Mouse (Mus musculus): ENCODE results near the gene Clic1. TPM values are rescaled to one million over a fixed set of nuclear protein-coding genes. Genes with fewer than 3 reads are reported as not detected.

The Clic1 gene
- polyA plus RNA-seq, 1 experiment = 141 TPM

DNA sequence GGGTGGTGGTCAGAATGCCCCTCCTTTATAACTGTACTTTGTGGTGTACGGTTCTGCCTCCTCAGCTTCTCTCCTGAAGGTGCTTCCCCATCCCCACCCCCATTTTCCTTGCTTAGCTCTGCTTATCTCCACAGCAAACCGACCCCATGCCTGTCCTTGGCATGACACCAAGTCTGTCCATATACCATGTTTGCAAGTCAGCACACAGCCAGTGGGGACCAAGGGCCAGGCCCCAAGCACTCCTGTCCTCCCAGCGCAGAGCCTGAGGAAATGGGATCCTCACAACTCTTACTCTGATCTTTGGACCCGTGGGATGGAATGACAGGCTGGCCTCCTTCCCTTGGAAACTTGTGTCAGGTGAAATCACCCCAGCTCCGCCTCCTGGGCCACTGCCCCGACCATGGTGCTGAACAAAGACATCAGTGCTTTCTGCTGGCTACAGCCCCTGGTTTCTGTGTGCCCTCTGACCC, 53.5 kb downstream of the Clic1 start:
- 44% methylated on average over 6 of the region's 6 CpGs for WGBS
- no peak overlapping the region for H3K4me3 ChIP-seq (replicated peaks; ENCODE audit: control insufficient read depth, low read depth, low read length)
- peak overlapping the region; percentile 28; the same call in 1 of the 2 replicates for H3K27ac ChIP-seq (ENCODE audit: control insufficient read depth, insufficient read depth, low read depth, low read length, poor library complexity)
- no peaks in the 10 kb centered on the region; the same call in 1 of the 2 replicates for H3K4me1 ChIP-seq (ENCODE audit: control insufficient read depth, insufficient read depth, low read length)
- no peak for TF ChIP-seq CTCF (IDR thresholded peaks at IDR 0.05; ENCODE audit: control insufficient read depth, insufficient read depth, low read length)
- TF ChIP-seq POLR2A (IDR thresholded peaks at IDR 0.05; ENCODE audit: borderline replicate concordance, control insufficient read depth, low read depth, low read length) = no peak

- H3K4me3 ChIP-seq (replicated peaks; ENCODE audit: control insufficient read depth, low read depth, low read length) = no peak overlapping the region
- H3K27ac ChIP-seq (ENCODE audit: control insufficient read depth, insufficient read depth, low read depth, low read length, poor library complexity) = peak overlapping the region; percentile 36
- no peaks in the 10 kb centered on the region; the same call in 1 of the 2 replicates for H3K4me1 ChIP-seq (ENCODE audit: control insufficient read depth, insufficient read depth, low read length)
- 83% methylated on average over 7 of the region's 7 CpGs for WGBS
- TF ChIP-seq POLR2A (IDR thresholded peaks at IDR 0.05; ENCODE audit: borderline replicate concordance, control insufficient read depth, low read depth, low read length) (no peak), CTCF (IDR thresholded peaks at IDR 0.05; ENCODE audit: control insufficient read depth, insufficient read depth, low read length) (no peak)
Observed at GRCm38 (mm10) chr17:35104079-35104478, 54.3 kb downstream of the Clic1 start.

- H3K27ac ChIP-seq (ENCODE audit: control insufficient read depth, insufficient read depth, low read depth, low read length, poor library complexity) = peak overlapping the region; percentile 36
- H3K4me3 ChIP-seq (replicated peaks; ENCODE audit: control insufficient read depth, low read depth, low read length) = no peak overlapping the region
- WGBS = 67% methylated on average over 6 of the region's 6 CpGs
- no peak for TF ChIP-seq POLR2A (IDR thresholded peaks at IDR 0.05; ENCODE audit: borderline replicate concordance, control insufficient read depth, low read depth, low read length)
- no peaks in the 10 kb centered on the region; the same call in 1 of the 2 replicates for H3K4me1 ChIP-seq (ENCODE audit: control insufficient read depth, insufficient read depth, low read length)
Observed at GRCm38 (mm10) chr17:35104754-35105153, 55.0 kb downstream of the Clic1 start.

DNA sequence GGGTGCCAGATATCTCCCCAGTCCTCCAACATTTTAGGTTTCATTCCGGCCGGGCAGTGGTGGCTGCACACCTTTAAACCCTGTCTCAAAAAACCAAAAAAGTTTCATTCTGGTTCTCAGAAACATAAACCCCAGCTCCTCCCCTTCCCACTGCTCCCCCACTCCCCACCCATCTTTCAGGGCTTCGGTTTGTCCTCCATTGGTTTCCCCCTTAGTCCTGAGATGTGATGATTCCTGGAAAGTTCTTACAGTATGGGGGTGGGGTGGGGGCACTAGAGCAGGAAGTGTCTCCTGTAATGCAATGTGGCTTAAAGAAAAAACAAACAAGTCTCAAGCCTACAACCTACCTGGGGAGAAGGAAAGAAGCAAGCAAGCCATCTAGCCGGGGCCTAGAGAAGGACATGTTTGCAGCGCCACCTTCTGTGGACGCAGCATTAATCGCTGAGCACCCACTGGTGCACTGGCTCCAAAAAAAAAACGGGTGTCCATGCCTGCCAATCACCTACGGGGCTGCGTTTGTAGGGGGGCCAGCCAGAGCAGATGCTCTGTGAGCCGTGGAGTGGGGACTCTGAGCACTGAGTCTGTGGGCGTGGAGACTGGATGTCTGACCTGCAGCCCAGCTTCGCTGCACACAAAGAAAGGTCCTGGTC, 56.1 kb downstream of the Clic1 start:
- TF ChIP-seq POLR2A (IDR thresholded peaks at IDR 0.05; ENCODE audit: borderline replicate concordance, control insufficient read depth, low read depth, low read length) (peak; percentile 33; the same call in 1 of the 2 replicates), CTCF (IDR thresholded peaks at IDR 0.05; ENCODE audit: control insufficient read depth, insufficient read depth, low read length) (peak; percentile 68)
- no peak overlapping the region for H3K27ac ChIP-seq (ENCODE audit: control insufficient read depth, insufficient read depth, low read depth, low read length, poor library complexity)
- 24% methylated on average over 13 of the region's 13 CpGs for WGBS

DNA sequence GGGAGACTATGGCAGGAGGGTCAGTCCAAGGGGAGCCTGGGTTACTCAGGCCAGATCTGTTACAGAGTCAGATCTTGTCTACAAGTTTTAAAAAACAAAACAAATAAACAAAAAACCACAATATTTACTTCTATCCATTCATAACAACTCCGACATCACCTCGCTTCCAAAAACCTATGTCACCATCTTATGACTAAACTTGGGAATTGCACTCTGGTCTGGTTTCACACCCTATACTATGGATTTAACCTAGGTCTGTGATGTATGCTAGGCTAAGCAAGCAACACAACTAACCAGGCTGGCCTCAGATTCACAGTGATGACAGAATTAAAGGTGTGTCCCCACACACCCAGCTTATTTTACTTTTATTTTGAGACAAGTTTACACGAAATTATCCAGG, 56.8 kb downstream of the Clic1 start:
- Histone ChIP-seq H3K4me1 (ENCODE audit: control insufficient read depth, insufficient read depth, low read length) (no peaks in the 10 kb centered on the region; the same call in 1 of the 2 replicates), H3K27ac (ENCODE audit: control insufficient read depth, insufficient read depth, low read depth, low read length, poor library complexity) (no peak overlapping the region), H3K4me3 (replicated peaks; ENCODE audit: control insufficient read depth, low read depth, low read length) (no peak overlapping the region)
- WGBS = 77% methylated on average over 3 of the region's 3 CpGs
- no peak for TF ChIP-seq CTCF (IDR thresholded peaks at IDR 0.05; ENCODE audit: control insufficient read depth, insufficient read depth, low read length)
- no peak for TF ChIP-seq POLR2A (IDR thresholded peaks at IDR 0.05; ENCODE audit: borderline replicate concordance, control insufficient read depth, low read depth, low read length)

More for the DNA sequence above, 56.1 kb downstream of the Clic1 start:
- Histone ChIP-seq H3K4me1 (ENCODE audit: control insufficient read depth, insufficient read depth, low read length) (no peaks in the 10 kb centered on the region; the same call in 1 of the 2 replicates), H3K4me3 (replicated peaks; ENCODE audit: control insufficient read depth, low read depth, low read length) (no peak overlapping the region)

DNA sequence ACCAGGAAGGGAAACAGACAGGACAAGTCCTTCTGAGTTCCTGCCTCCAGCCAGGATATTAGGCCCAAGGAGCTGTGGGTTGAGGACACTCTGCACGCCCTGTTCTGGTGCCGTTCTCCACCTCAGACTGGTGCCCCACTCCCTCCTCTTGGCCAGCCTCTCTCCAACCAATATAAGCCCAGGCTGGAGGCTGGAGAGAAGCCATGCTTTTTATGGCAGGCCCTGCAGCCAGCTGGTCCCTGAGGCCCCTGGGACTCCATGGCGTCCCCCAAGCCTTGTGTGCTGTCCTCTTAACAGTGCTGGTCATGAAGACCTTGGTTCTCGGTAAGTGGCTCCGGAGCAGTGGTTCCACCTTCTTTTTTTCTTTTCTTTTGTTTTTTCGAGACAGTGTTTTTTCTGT, 58.3 kb downstream of the Clic1 start, which contains the start of gene Ly6g5c:
Ly6g5c (plus strand) TSS at position 183 of the 400 bp plus-strand sequence.
- WGBS = 82% methylated on average over 6 of the region's 6 CpGs
- Histone ChIP-seq H3K27ac (ENCODE audit: control insufficient read depth, insufficient read depth, low read depth, low read length, poor library complexity) (no peak within 1 kb of the TSS), H3K4me3 (replicated peaks; ENCODE audit: control insufficient read depth, low read depth, low read length) (no peak within 1 kb of the TSS), H3K4me1 (ENCODE audit: control insufficient read depth, insufficient read depth, low read length) (no peaks in the 10 kb centered on the region; the same call in 1 of the 2 replicates)
- TF ChIP-seq CTCF (IDR thresholded peaks at IDR 0.05; ENCODE audit: control insufficient read depth, insufficient read depth, low read length) (no peak), POLR2A (IDR thresholded peaks at IDR 0.05; ENCODE audit: borderline replicate concordance, control insufficient read depth, low read depth, low read length) (no peak)

Other genes with a start within 250 kb of the Clic1 start
- not detected in 2 replicates for gene Cyp21a1, start 245.4 kb upstream of the Clic1 start, polyA plus RNA-seq (2011; ENCODE audit: insufficient read depth, insufficient read length, low replicate concordance, missing spikeins)
- 44.0 and 63.6 TPM in 2 replicates for gene Stk19, start 213.0 kb upstream of the Clic1 start, polyA plus RNA-seq (2011; ENCODE audit: insufficient read depth, insufficient read length, low replicate concordance, missing spikeins)
- gene Dxo, start 212.9 kb upstream of the Clic1 start, polyA plus RNA-seq (2011; ENCODE audit: insufficient read depth, insufficient read length, low replicate concordance, missing spikeins) = 52.4 and 73.3 TPM in 2 replicates
- gene Skiv2l, start 199.8 kb upstream of the Clic1 start, polyA plus RNA-seq (2011; ENCODE audit: insufficient read depth, insufficient read length, low replicate concordance, missing spikeins) = 31.0 and 67.7 TPM in 2 replicates
- 13.1 and 42.2 TPM in 2 replicates for gene Nelfe, start 199.6 kb upstream of the Clic1 start, polyA plus RNA-seq (2011; ENCODE audit: insufficient read depth, insufficient read length, low replicate concordance, missing spikeins)
- 8.4 and 14.5 TPM in 2 replicates for gene Cfb, start 187.4 kb upstream of the Clic1 start, polyA plus RNA-seq (2011; ENCODE audit: insufficient read depth, insufficient read length, low replicate concordance, missing spikeins)
- 2.8 and 5.7 TPM in 2 replicates for gene Zbtb12, start 170.5 kb upstream of the Clic1 start, polyA plus RNA-seq (2011; ENCODE audit: insufficient read depth, insufficient read length, low replicate concordance, missing spikeins)
- gene Gm20547, start 167.9 kb upstream of the Clic1 start, polyA plus RNA-seq (2011; ENCODE audit: insufficient read depth, insufficient read length, low replicate concordance, missing spikeins) = 2.0 TPM in 1 of 2 replicates, not detected in the other
- 3.7 and 5.9 TPM in 2 replicates for gene C2, start 151.7 kb upstream of the Clic1 start, polyA plus RNA-seq (2011; ENCODE audit: insufficient read depth, insufficient read length, low replicate concordance, missing spikeins)
- 60.6 and 104 TPM in 2 replicates for gene Ehmt2, start 151.5 kb upstream of the Clic1 start, polyA plus RNA-seq (2011; ENCODE audit: insufficient read depth, insufficient read length, low replicate concordance, missing spikeins)
- 1.3 TPM in 1 of 2 replicates, not detected in the other for gene Slc44a4, start 135.5 kb upstream of the Clic1 start, polyA plus RNA-seq (2011; ENCODE audit: insufficient read depth, insufficient read length, low replicate concordance, missing spikeins)
- gene Neu1, start 118.7 kb upstream of the Clic1 start, polyA plus RNA-seq (2011; ENCODE audit: insufficient read depth, insufficient read length, low replicate concordance, missing spikeins) = 18.1 and 33.6 TPM in 2 replicates
- 1.3 and 5.5 TPM in 2 replicates for gene Hspa1b, start 90.7 kb upstream of the Clic1 start, polyA plus RNA-seq (2011; ENCODE audit: insufficient read depth, insufficient read length, low replicate concordance, missing spikeins)
- gene Gm20481, start 80.1 kb upstream of the Clic1 start, polyA plus RNA-seq (2011; ENCODE audit: insufficient read depth, insufficient read length, low replicate concordance, missing spikeins) = not detected in 2 replicates
- gene Hspa1a, start 77.8 kb upstream of the Clic1 start, polyA plus RNA-seq (2011; ENCODE audit: insufficient read depth, insufficient read length, low replicate concordance, missing spikeins) = 1.9 TPM in 1 of 2 replicates, not detected in the other
- gene Hspa1l, start 77.3 kb upstream of the Clic1 start, polyA plus RNA-seq (2011; ENCODE audit: insufficient read depth, insufficient read length, low replicate concordance, missing spikeins) = not detected in 2 replicates
- 70.0 and 84.5 TPM in 2 replicates for gene Lsm2, start 68.1 kb upstream of the Clic1 start, polyA plus RNA-seq (2011; ENCODE audit: insufficient read depth, insufficient read length, low replicate concordance, missing spikeins)
- gene Vars, start 49.0 kb upstream of the Clic1 start, polyA plus RNA-seq (2011; ENCODE audit: insufficient read depth, insufficient read length, low replicate concordance, missing spikeins) = 117 and 158 TPM in 2 replicates
- gene Vwa7, start 33.4 kb upstream of the Clic1 start, polyA plus RNA-seq (2011; ENCODE audit: insufficient read depth, insufficient read length, low replicate concordance, missing spikeins) = 0.77 and 1.2 TPM in 2 replicates
- 18.9 and 31.7 TPM in 2 replicates for gene Sapcd1, start 21.9 kb upstream of the Clic1 start, polyA plus RNA-seq (2011; ENCODE audit: insufficient read depth, insufficient read length, low replicate concordance, missing spikeins)
- 12.1 and 17.2 TPM in 2 replicates for gene Msh5, start 3.2 kb upstream of the Clic1 start, polyA plus RNA-seq (2011; ENCODE audit: insufficient read depth, insufficient read length, low replicate concordance, missing spikeins)
- 12.5 and 15.2 TPM in 2 replicates for gene Ddah2, start 9.1 kb downstream of the Clic1 start, polyA plus RNA-seq (2011; ENCODE audit: insufficient read depth, insufficient read length, low replicate concordance, missing spikeins)
- 1.6 and 1.7 TPM in 2 replicates for gene Ly6g6c, start 15.4 kb downstream of the Clic1 start, polyA plus RNA-seq (2011; ENCODE audit: insufficient read depth, insufficient read length, low replicate concordance, missing spikeins)
- gene Mpig6b, start 16.2 kb downstream of the Clic1 start, polyA plus RNA-seq (2011; ENCODE audit: insufficient read depth, insufficient read length, low replicate concordance, missing spikeins) = 16.5 and 35.6 TPM in 2 replicates
- gene Ly6g6e, start 26.9 kb downstream of the Clic1 start, polyA plus RNA-seq (2011; ENCODE audit: insufficient read depth, insufficient read length, low replicate concordance, missing spikeins) = 1.3 TPM in 1 of 2 replicates, not detected in the other
- gene Ly6g6d, start 28.1 kb downstream of the Clic1 start, polyA plus RNA-seq (2011; ENCODE audit: insufficient read depth, insufficient read length, low replicate concordance, missing spikeins) = 9.2 and 26.2 TPM in 2 replicates
- gene Ly6g6f, start 35.6 kb downstream of the Clic1 start, polyA plus RNA-seq (2011; ENCODE audit: insufficient read depth, insufficient read length, low replicate concordance, missing spikeins) = 14.3 and 53.1 TPM in 2 replicates
- 48.7 and 73.1 TPM in 2 replicates for gene Abhd16a, start 39.3 kb downstream of the Clic1 start, polyA plus RNA-seq (2011; ENCODE audit: insufficient read depth, insufficient read length, low replicate concordance, missing spikeins)
- not detected in 2 replicates for gene Ly6g5c, start 58.3 kb downstream of the Clic1 start, polyA plus RNA-seq (2011; ENCODE audit: insufficient read depth, insufficient read length, low replicate concordance, missing spikeins)
- gene Ly6g5b, start 65.5 kb downstream of the Clic1 start, polyA plus RNA-seq (2011; ENCODE audit: insufficient read depth, insufficient read length, low replicate concordance, missing spikeins) = 3.4 and 4.7 TPM in 2 replicates
- gene Gpank1, start 71.5 kb downstream of the Clic1 start, polyA plus RNA-seq (2011; ENCODE audit: insufficient read depth, insufficient read length, low replicate concordance, missing spikeins) = 29.8 and 39.0 TPM in 2 replicates
- gene Csnk2b, start 72.1 kb downstream of the Clic1 start, polyA plus RNA-seq (2011; ENCODE audit: insufficient read depth, insufficient read length, low replicate concordance, missing spikeins) = 155 and 166 TPM in 2 replicates
- gene D17H6S53E, start 76.4 kb downstream of the Clic1 start, polyA plus RNA-seq (2011; ENCODE audit: insufficient read depth, insufficient read length, low replicate concordance, missing spikeins) = 6.8 and 20.2 TPM in 2 replicates
- 6.0 TPM in 1 of 2 replicates, not detected in the other for gene Apom, start 82.1 kb downstream of the Clic1 start, polyA plus RNA-seq (2011; ENCODE audit: insufficient read depth, insufficient read length, low replicate concordance, missing spikeins)
- 104 and 195 TPM in 2 replicates for gene Bag6, start 85.2 kb downstream of the Clic1 start, polyA plus RNA-seq (2011; ENCODE audit: insufficient read depth, insufficient read length, low replicate concordance, missing spikeins)
- 208 and 214 TPM in 2 replicates for gene Prrc2a, start 114.9 kb downstream of the Clic1 start, polyA plus RNA-seq (2011; ENCODE audit: insufficient read depth, insufficient read length, low replicate concordance, missing spikeins)
- gene Aif1, start 126.1 kb downstream of the Clic1 start, polyA plus RNA-seq (2011; ENCODE audit: insufficient read depth, insufficient read length, low replicate concordance, missing spikeins) = 48.9 and 51.7 TPM in 2 replicates
- gene Lst1, start 138.5 kb downstream of the Clic1 start, polyA plus RNA-seq (2011; ENCODE audit: insufficient read depth, insufficient read length, low replicate concordance, missing spikeins) = 50.4 and 139 TPM in 2 replicates
- 38.6 and 66.2 TPM in 2 replicates for gene Ltb, start 144.5 kb downstream of the Clic1 start, polyA plus RNA-seq (2011; ENCODE audit: insufficient read depth, insufficient read length, low replicate concordance, missing spikeins)
- gene Tnf, start 152.0 kb downstream of the Clic1 start, polyA plus RNA-seq (2011; ENCODE audit: insufficient read depth, insufficient read length, low replicate concordance, missing spikeins) = 3.2 and 7.4 TPM in 2 replicates
- 3.5 and 4.4 TPM in 2 replicates for gene Lta, start 155.4 kb downstream of the Clic1 start, polyA plus RNA-seq (2011; ENCODE audit: insufficient read depth, insufficient read length, low replicate concordance, missing spikeins)
- not detected in 2 replicates for gene Gm16181, start 170.9 kb downstream of the Clic1 start, polyA plus RNA-seq (2011; ENCODE audit: insufficient read depth, insufficient read length, low replicate concordance, missing spikeins)
- gene Atp6v1g2, start 183.7 kb downstream of the Clic1 start, polyA plus RNA-seq (2011; ENCODE audit: insufficient read depth, insufficient read length, low replicate concordance, missing spikeins) = 4.1 and 9.9 TPM in 2 replicates
- 9.9 and 24.9 TPM in 2 replicates for gene Nfkbil1, start 185.8 kb downstream of the Clic1 start, polyA plus RNA-seq (2011; ENCODE audit: insufficient read depth, insufficient read length, low replicate concordance, missing spikeins)
- gene Ddx39b, start 191.8 kb downstream of the Clic1 start, polyA plus RNA-seq (2011; ENCODE audit: insufficient read depth, insufficient read length, low replicate concordance, missing spikeins) = 275 and 374 TPM in 2 replicates
- gene H2-D1, start 212.8 kb downstream of the Clic1 start, polyA plus RNA-seq (2011; ENCODE audit: insufficient read depth, insufficient read length, low replicate concordance, missing spikeins) = 399 and 727 TPM in 2 replicates

Data from bone marrow, adult 2 months (tissue).